Mouse (Mus musculus): ENCODE results near the gene Nectin4. TPM values are rescaled to one million over a fixed set of nuclear protein-coding genes. Genes with fewer than 3 reads are reported as not detected.

The Nectin4 gene
- total and polyA plus RNA-seq, 3 experiments = 0.30 to 2.7 (median 0.49) TPM

DNA sequence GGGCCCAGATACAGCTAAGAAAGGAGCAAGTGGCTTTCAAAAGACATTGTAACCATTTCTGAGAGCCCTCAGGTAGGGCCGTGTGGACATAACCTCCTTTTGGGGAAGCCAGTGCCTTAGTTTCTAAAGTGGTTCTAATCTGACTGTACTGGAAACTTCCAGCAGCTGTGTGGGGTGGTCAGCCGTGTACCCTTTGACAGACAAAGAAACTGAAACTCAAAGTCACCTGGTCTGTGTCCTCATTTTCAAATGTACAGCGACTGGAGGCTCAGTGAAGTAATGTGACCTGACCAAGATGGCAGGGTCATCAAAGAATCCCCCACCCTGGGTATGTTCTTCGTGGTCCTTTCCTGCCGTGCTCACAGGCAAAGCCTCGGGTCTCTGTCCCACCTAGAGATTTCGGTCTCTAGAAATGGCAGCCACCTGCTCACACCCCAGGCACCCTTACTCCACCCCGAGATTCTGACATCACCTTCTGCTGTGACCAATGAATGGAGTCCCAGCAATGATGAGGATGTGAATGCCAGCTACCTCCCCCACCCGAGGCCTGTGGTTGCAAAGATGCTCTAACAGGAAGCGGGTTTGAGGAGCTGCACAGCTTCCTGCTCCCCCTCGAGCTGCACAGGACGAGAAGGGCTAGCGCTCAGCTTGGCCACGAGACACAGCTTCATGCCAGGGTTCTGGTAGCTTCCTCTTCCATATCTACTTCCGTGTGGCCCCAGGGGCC, 18.6 kb downstream of the Nectin4 start, which contains the start of gene Arhgap30 (continued):
- TF ChIP-seq MAX (IDR thresholded peaks at IDR 0.05; ENCODE audit: low read length) (peak; percentile 47), MEF2A (IDR thresholded peaks at IDR 0.05; ENCODE audit: borderline replicate concordance, low read depth, low read length) (peak; percentile 69), IRF4 (IDR thresholded peaks at IDR 0.05; ENCODE audit: low read depth, low read length) (peak; percentile 97), UBTF (IDR thresholded peaks at IDR 0.05; ENCODE audit: low read depth, low read length) (no peak), SIN3A (IDR thresholded peaks at IDR 0.05; ENCODE audit: low read length) (peak; percentile 97), ETS1 (conservative IDR thresholded peaks at IDR 0.05; ENCODE audit: low read depth, low read length) (peak; percentile 98), CHD2 (IDR thresholded peaks at IDR 0.05; ENCODE audit: low read length) (peak; percentile 67), CTCF (conservative IDR thresholded peaks at IDR 0.05 in 1 of 2, IDR thresholded peaks at IDR 0.05 in 1 of 2; ENCODE audit: low read depth in 2 of 2, low read length in 2 of 2) (no peak), ELF1 (IDR thresholded peaks at IDR 0.05; ENCODE audit: low read depth, low read length) (peak; percentile 91), JUN (IDR thresholded peaks at IDR 0.05; ENCODE audit: insufficient read depth, low read depth, low read length) (peak; percentile 56; the same call in 1 of the 2 replicates), TCF12 (IDR thresholded peaks at IDR 0.05; ENCODE audit: low read depth, low read length) (peak; percentile 95), BHLHE40 (IDR thresholded peaks at IDR 0.05; ENCODE audit: low read depth, low read length) (peak; percentile 85), MXI1 (IDR thresholded peaks at IDR 0.05; ENCODE audit: low read depth, low read length) (no peak; the same call in 1 of the 2 replicates), ZNF384 (IDR thresholded peaks at IDR 0.05; ENCODE audit: low read depth, low read length) (no peak), TBP (conservative IDR thresholded peaks at IDR 0.05; ENCODE audit: low read depth, low read length) (peak; percentile 73; the same call in 1 of the 2 replicates), NRF1 (IDR thresholded peaks at IDR 0.05; ENCODE audit: low read depth, low read length) (peak; percentile 22; the same call in 1 of the 2 replicates), MAZ (IDR thresholded peaks at IDR 0.05; ENCODE audit: low read depth, low read length) (peak; percentile 91)

GRCm38 (mm10) chr1:171390101-171390500, 20.2 kb downstream of the Nectin4 start:
- Histone ChIP-seq H3K9me3 (replicated peaks; ENCODE audit: low read length) (no peaks in the 10 kb centered on the region), H3K27me3 (replicated peaks) (no peaks in the 10 kb centered on the region), H3K27ac (ENCODE audit: insufficient read depth, low read depth) (peak overlapping the region; percentile 85), H3K9ac (ENCODE audit: insufficient read depth, low read depth) (peak overlapping the region; percentile 93), H3K4me3 (replicated peaks in 1 of 3; ENCODE audit: low read depth in 2 of 3, low read length in 2 of 3, poor library complexity in 1 of 3) (peak overlapping the region; percentile 70 to 96 (median 88)), H3K79me2 (replicated peaks; ENCODE audit: control insufficient read depth, extremely low read depth, insufficient read depth, poor library complexity, severe bottlenecking) (peaks cover 56% of the 10 kb centered on the region), H3K4me1 (ENCODE audit: control insufficient read depth in 1 of 2, insufficient read depth in 2 of 2) (peaks cover 27 to 66% of the 10 kb centered on the region in 2 experiments), H3K36me3 (replicated peaks in 1 of 2; ENCODE audit: control insufficient read depth in 1 of 2, insufficient read depth in 1 of 2, low read length in 1 of 2) (peaks cover 22 to 38% of the 10 kb centered on the region in 2 experiments), H3K4me2 (ENCODE audit: insufficient read depth, low read depth, poor library complexity, severe bottlenecking) (peak overlapping the region; percentile 63)
- in situ Hi-C loops (cut with MboI; ENCODE audit: low pct_ligation_motif_present, low pct_unique_long_range_greater_than_20kb, low sequenced_read_pairs) = no loop called here
- dilution Hi-C loops (cut with MboI; ENCODE audit: extremely low pct_ligation_motif_present, extremely low pct_unique_long_range_greater_than_20kb, low sequenced_read_pairs) = no loop called here
- TF ChIP-seq SIN3A (IDR thresholded peaks at IDR 0.05; ENCODE audit: low read length) (peak; percentile 86), JUN (IDR thresholded peaks at IDR 0.05; ENCODE audit: insufficient read depth, low read depth, low read length) (no peak), HCFC1 (IDR thresholded peaks at IDR 0.05; ENCODE audit: low read depth, low read length) (peak; percentile 67), TBP (conservative IDR thresholded peaks at IDR 0.05; ENCODE audit: low read depth, low read length) (0 out of 2 replicates have a peak, but pooled peaks have one; percentile 52), POLR2AphosphoS2 (IDR thresholded peaks at IDR 0.05; ENCODE audit: low read depth, low read length) (no peak), RAD21 (IDR thresholded peaks at IDR 0.05; ENCODE audit: low read depth, low read length) (no peak), MYC (IDR thresholded peaks at IDR 0.05; ENCODE audit: low read depth, low read length) (0 out of 2 replicates have a peak, but pooled peaks have one; percentile 4), NRF1 (IDR thresholded peaks at IDR 0.05; ENCODE audit: low read depth, low read length) (no peak), CHD2 (IDR thresholded peaks at IDR 0.05; ENCODE audit: low read length) (no peak), CHD1 (IDR thresholded peaks at IDR 0.05; ENCODE audit: low read depth, low read length) (no peak), TCF12 (IDR thresholded peaks at IDR 0.05; ENCODE audit: low read depth, low read length) (peak; percentile 40; the same call in 1 of the 2 replicates), ELF1 (IDR thresholded peaks at IDR 0.05; ENCODE audit: low read depth, low read length) (peak; percentile 72), E2F4 (IDR thresholded peaks at IDR 0.05; ENCODE audit: insufficient replicate concordance, low read depth, low read length) (no peak), BHLHE40 (IDR thresholded peaks at IDR 0.05; ENCODE audit: low read depth, low read length) (no peak), CTCF (conservative IDR thresholded peaks at IDR 0.05 in 1 of 2, IDR thresholded peaks at IDR 0.05 in 1 of 2; ENCODE audit: low read depth in 2 of 2, low read length in 2 of 2) (no peak), MAZ (IDR thresholded peaks at IDR 0.05; ENCODE audit: low read depth, low read length) (peak; percentile 94), POLR2A (IDR thresholded peaks at IDR 0.05; ENCODE audit: low read depth, low read length) (peak; percentile 58), IRF4 (IDR thresholded peaks at IDR 0.05; ENCODE audit: low read depth, low read length) (no peak; the same call in 1 of the 2 replicates), ETS1 (conservative IDR thresholded peaks at IDR 0.05; ENCODE audit: low read depth, low read length) (no peak; the same call in 1 of the 2 replicates), NELFE (IDR thresholded peaks at IDR 0.05; ENCODE audit: low read depth, low read length) (0 out of 2 replicates have a peak, but pooled peaks have one; percentile 24)
- peak; percentile 91 for DNase-seq (ENCODE audit: extremely low read depth)
